ENCODE assay signal across 8 mouse cellular contexts in the genomic region with DNA sequence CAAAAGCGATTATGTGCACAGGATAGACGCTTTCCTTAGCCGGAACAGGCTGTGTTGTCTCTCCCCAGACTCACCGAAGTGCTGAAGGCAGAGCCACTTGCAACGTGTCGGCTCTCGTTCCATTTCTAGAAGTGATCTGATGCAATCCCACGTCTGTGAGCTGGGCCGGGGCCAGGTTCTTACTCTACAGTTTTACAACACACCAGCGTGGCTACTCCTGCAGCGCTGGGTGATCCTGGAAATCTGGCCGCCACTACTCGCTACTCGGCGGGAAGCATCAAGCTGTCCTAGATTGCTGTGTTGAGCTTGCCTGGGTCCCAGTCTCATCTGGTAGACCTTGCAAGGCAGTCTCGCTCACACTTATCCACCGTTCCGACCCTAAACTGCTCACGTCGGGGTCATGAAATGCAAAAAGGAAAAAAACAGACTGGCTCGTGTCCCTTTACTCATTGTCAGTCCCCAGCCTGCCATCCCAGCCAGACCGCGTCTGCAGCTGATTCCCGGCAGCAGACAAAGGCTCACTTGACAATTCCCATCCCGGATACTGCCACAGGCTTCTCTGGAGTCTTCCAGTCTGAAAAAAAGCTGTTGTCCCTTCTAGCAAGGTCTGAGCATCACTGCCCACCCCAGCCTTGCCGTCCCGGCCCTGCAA. TPM values are rescaled to one million over a fixed set of nuclear protein-coding genes. Genes with fewer than 3 reads are reported as not detected.
DNase-seq lines count a peak whose midpoint lies in the region; ATAC-seq lines count a peak whose summit lies in the region.

No protein-coding gene starts in this region.

- peaks cover 21% of the 10 kb centered on the region for H3K4me1 ChIP-seq in hindbrain, embryonic 13.5 days (replicated peaks)

- H3K4me3 ChIP-seq in hindbrain, embryonic 13.5 days: peak overlapping the region; percentile 61

- DNase-seq in adrenal gland, adult 2 months: peak; percentile 82
- peak; percentile 52 to 75 for DNase-seq in cerebellum, postnatal 14 days
- DNase-seq in gastrocnemius, adult 18-20 months (ENCODE audit: low spot score): peak; percentile 78
- DNase-seq in left cerebral cortex, adult 8-10 months (ENCODE audit: low spot score in 2 of 2): peak; percentile 13 to 53
- peak; percentile 91 for DNase-seq in lung, postnatal 36 days
- peak; percentile 79 for DNase-seq in right cerebral cortex, postnatal 14 days
- no peak for DNase-seq in T-cell, adult 2 months (ENCODE audit: low spot score)

- WGBS in hindbrain, embryonic 13.5 days: 3% methylated on average over 27 of the region's 27 CpGs

- H3K27me3 ChIP-seq in hindbrain, embryonic 13.5 days: peaks cover 5% of the 10 kb centered on the region; the same call in 1 of the 2 replicates

- H3K9me3 ChIP-seq in hindbrain, embryonic 13.5 days: no peaks in the 10 kb centered on the region

- H3K27ac ChIP-seq in hindbrain, embryonic 13.5 days: peak overlapping the region; percentile 92

- ATAC-seq in hindbrain, embryonic 13.5 days (ENCODE audit: low FRiP score): peak; percentile 79

- peak overlapping the region; percentile 85 for H3K9ac ChIP-seq in hindbrain, embryonic 13.5 days

- H3K36me3 ChIP-seq in hindbrain, embryonic 13.5 days: no peaks in the 10 kb centered on the region

- peak overlapping the region; percentile 67 for H3K4me2 ChIP-seq in hindbrain, embryonic 13.5 days

RNA-seq across cellular contexts. Expression of gene Aldh1l2, which starts 0.6 kb away (rescaled TPM):
- total RNA-seq in adrenal gland, adult 2 months (2021): 1 to 10 TPM in 1 of 2 experiments, under 1 TPM in 1; 0.48 to 1.5 TPM
- 0.13 and 0.17 TPM in 2 replicates for polyA plus RNA-seq in adrenal gland, adult 2 months (2012; rRNA removed)
- total RNA-seq in gastrocnemius, adult 18-20 months (2021): 1 to 10 TPM; 2.8 to 4.2 TPM
- polyA plus RNA-seq in hindbrain, embryonic 13.5 days (2015; fragmentation: Nextera tagmentation; extraction: Ambion mirVana): 15.7 and 17.1 TPM in 2 replicates
- total RNA-seq in left cerebral cortex, adult 8-10 months (2022): 1 to 10 TPM; 1.5 to 3.6 (median 2.4) TPM

RNA-seq across cellular contexts. Expression of gene Washc4, which starts 10.2 kb away (rescaled TPM):
- 10 to 100 TPM; 24.5 to 29.8 TPM for total RNA-seq in adrenal gland, adult 2 months (2021)
- polyA plus RNA-seq in adrenal gland, adult 2 months (2012; rRNA removed): 0.56 and 0.59 TPM in 2 replicates
- 1 to 10 TPM; 8.7 to 9.0 TPM for total RNA-seq in gastrocnemius, adult 18-20 months (2021)
- polyA plus RNA-seq in hindbrain, embryonic 13.5 days (2015; fragmentation: Nextera tagmentation; extraction: Ambion mirVana): 36.8 and 38.9 TPM in 2 replicates
- 10 to 100 TPM; 22.1 to 26.6 (median 24.4) TPM for total RNA-seq in left cerebral cortex, adult 8-10 months (2022)
